Mouse (Mus musculus): ENCODE measurements at regions not wholly inside any gene's neighbourhood (a gene's known extent, or its start where the extent isn't known, plus 50 kb on each side); places are given as distances from the start of the nearest gene placed in this dataset.
A peak's percentile ranks its signal among the peaks of the same experiment; 100 is the strongest.

GRCm38 (mm10) chr8:127936792-127937435, 421.5 kb upstream of the Nrp1 start:
- Histone ChIP-seq H3K9ac (no peak overlapping the region), H3K9me3 (replicated peaks) (no peaks in the 10 kb centered on the region), H3K4me1 (peaks cover 8% of the 10 kb centered on the region), H3K4me3 (no peak overlapping the region), H3K36me3 (no peaks in the 10 kb centered on the region), H3K27me3 (replicated peaks) (no peaks in the 10 kb centered on the region), H3K4me2 (no peak overlapping the region), H3K27ac (no peak overlapping the region)
- 81% methylated on average over 6 of the region's 6 CpGs for WGBS (ENCODE audit: insufficient replicate concordance)
- ATAC-seq = no peak

GRCm38 (mm10) chr8:127939284-127939985, 419.0 kb upstream of the Nrp1 start:
- H3K9me3 ChIP-seq (replicated peaks) = no peaks in the 10 kb centered on the region
- no peak overlapping the region for H3K4me3 ChIP-seq
- H3K27me3 ChIP-seq (replicated peaks) = no peaks in the 10 kb centered on the region
- H3K4me1 ChIP-seq = peaks cover 16% of the 10 kb centered on the region
- no peaks in the 10 kb centered on the region for H3K36me3 ChIP-seq
- no peak overlapping the region for H3K4me2 ChIP-seq
- no peak overlapping the region for H3K9ac ChIP-seq
- no peak for ATAC-seq
- 30% methylated on average over 7 of the region's 7 CpGs for WGBS (ENCODE audit: insufficient replicate concordance)
- H3K27ac ChIP-seq = no peak overlapping the region

- H3K27ac ChIP-seq = no peak overlapping the region
- peaks cover 16% of the 10 kb centered on the region for H3K4me1 ChIP-seq
- H3K9ac ChIP-seq = no peak overlapping the region
- 67% methylated on average over 5 of the region's 5 CpGs for WGBS (ENCODE audit: insufficient replicate concordance)
- H3K27me3 ChIP-seq (replicated peaks) = no peaks in the 10 kb centered on the region
- no peak for ATAC-seq
- H3K36me3 ChIP-seq = no peaks in the 10 kb centered on the region
- H3K4me2 ChIP-seq = no peak overlapping the region
- H3K9me3 ChIP-seq (replicated peaks) = no peaks in the 10 kb centered on the region
- no peak overlapping the region for H3K4me3 ChIP-seq
Observed at GRCm38 (mm10) chr8:127939986-127940359, 418.4 kb upstream of the Nrp1 start.

- no peak overlapping the region for H3K4me3 ChIP-seq
- ATAC-seq = peak; percentile 73
- no peak overlapping the region for H3K27ac ChIP-seq
Observed at GRCm38 (mm10) chr8:127942319-127942718, 416.1 kb upstream of the Nrp1 start.

GRCm38 (mm10) chr8:127944955-127945498, 413.4 kb upstream of the Nrp1 start:
- Histone ChIP-seq H3K4me3 (no peak overlapping the region), H3K4me2 (no peak overlapping the region), H3K9ac (no peak overlapping the region), H3K27ac (no peak overlapping the region), H3K4me1 (peaks cover 16% of the 10 kb centered on the region), H3K27me3 (replicated peaks) (no peaks in the 10 kb centered on the region), H3K36me3 (no peaks in the 10 kb centered on the region), H3K9me3 (replicated peaks) (no peaks in the 10 kb centered on the region)
- ATAC-seq = no peak

More at GRCm38 (mm10) chr8:127942319-127942718, 416.1 kb upstream of the Nrp1 start:
- Histone ChIP-seq H3K36me3 (no peaks in the 10 kb centered on the region), H3K9ac (no peak overlapping the region), H3K9me3 (replicated peaks) (no peaks in the 10 kb centered on the region), H3K4me2 (no peak overlapping the region), H3K27me3 (replicated peaks) (no peaks in the 10 kb centered on the region), H3K4me1 (peaks cover 16% of the 10 kb centered on the region)

GRCm38 (mm10) chr8:127957571-127957970, 400.8 kb upstream of the Nrp1 start:
- Histone ChIP-seq H3K27ac (no peak overlapping the region), H3K36me3 (no peaks in the 10 kb centered on the region), H3K27me3 (replicated peaks) (no peaks in the 10 kb centered on the region), H3K9me3 (replicated peaks) (no peaks in the 10 kb centered on the region), H3K9ac (no peak overlapping the region), H3K4me2 (no peak overlapping the region), H3K4me3 (no peak overlapping the region), H3K4me1 (no peaks in the 10 kb centered on the region)
- no peak for ATAC-seq
- WGBS (ENCODE audit: insufficient replicate concordance) = 30% methylated on average over 1 of the region's 1 CpGs

- Histone ChIP-seq H3K4me2 (no peak overlapping the region), H3K27me3 (replicated peaks) (no peaks in the 10 kb centered on the region), H3K27ac (no peak overlapping the region), H3K9me3 (replicated peaks) (no peaks in the 10 kb centered on the region), H3K9ac (no peak overlapping the region), H3K4me1 (no peaks in the 10 kb centered on the region), H3K36me3 (no peaks in the 10 kb centered on the region), H3K4me3 (no peak overlapping the region)
- 71% methylated on average over 12 of the region's 12 CpGs for WGBS (ENCODE audit: insufficient replicate concordance)
- no peak for ATAC-seq
Observed at GRCm38 (mm10) chr8:127958351-127959044, 399.9 kb upstream of the Nrp1 start.

- H3K4me2 ChIP-seq = no peak overlapping the region
- no peak overlapping the region for H3K4me3 ChIP-seq
- H3K27ac ChIP-seq = no peak overlapping the region
- no peaks in the 10 kb centered on the region for H3K27me3 ChIP-seq (replicated peaks)
- WGBS (ENCODE audit: insufficient replicate concordance) = 13% methylated on average over 1 of the region's 1 CpGs
- H3K36me3 ChIP-seq = no peaks in the 10 kb centered on the region
- no peak overlapping the region for H3K9ac ChIP-seq
- H3K4me1 ChIP-seq = no peaks in the 10 kb centered on the region
- no peaks in the 10 kb centered on the region for H3K9me3 ChIP-seq (replicated peaks)
- no peak for ATAC-seq
Observed at GRCm38 (mm10) chr8:127962862-127963261, 395.5 kb upstream of the Nrp1 start.

- ATAC-seq = no peak
- no peak overlapping the region for H3K27ac ChIP-seq
- 72% methylated on average over 6 of the region's 6 CpGs for WGBS (ENCODE audit: insufficient replicate concordance)
- H3K36me3 ChIP-seq = no peaks in the 10 kb centered on the region
- no peak overlapping the region for H3K9ac ChIP-seq
- H3K27me3 ChIP-seq (replicated peaks) = no peaks in the 10 kb centered on the region
- no peaks in the 10 kb centered on the region for H3K4me1 ChIP-seq
- no peaks in the 10 kb centered on the region for H3K9me3 ChIP-seq (replicated peaks)
- H3K4me2 ChIP-seq = no peak overlapping the region
- no peak overlapping the region for H3K4me3 ChIP-seq
Observed at GRCm38 (mm10) chr8:127963625-127964024, 394.8 kb upstream of the Nrp1 start.

- H3K4me2 ChIP-seq = no peak overlapping the region
- no peak overlapping the region for H3K27ac ChIP-seq
- H3K36me3 ChIP-seq = no peaks in the 10 kb centered on the region
- ATAC-seq = no peak
- no peaks in the 10 kb centered on the region for H3K9me3 ChIP-seq (replicated peaks)
- H3K9ac ChIP-seq = no peak overlapping the region
- H3K27me3 ChIP-seq (replicated peaks) = no peaks in the 10 kb centered on the region
- H3K4me1 ChIP-seq = no peaks in the 10 kb centered on the region
- no peak overlapping the region for H3K4me3 ChIP-seq
Observed at GRCm38 (mm10) chr8:127964801-127965200, 393.6 kb upstream of the Nrp1 start.

GRCm38 (mm10) chr8:127965341-127965740, 393.1 kb upstream of the Nrp1 start:
- H3K9me3 ChIP-seq (replicated peaks) = no peaks in the 10 kb centered on the region
- ATAC-seq = no peak
- WGBS (ENCODE audit: insufficient replicate concordance) = 54% methylated on average over 2 of the region's 2 CpGs

GRCm38 (mm10) chr8:127968026-127968425, 390.4 kb upstream of the Nrp1 start:
- no peaks in the 10 kb centered on the region for H3K4me1 ChIP-seq
- H3K9me3 ChIP-seq (replicated peaks) = no peaks in the 10 kb centered on the region
- ATAC-seq = no peak
- H3K36me3 ChIP-seq = no peaks in the 10 kb centered on the region
- H3K27me3 ChIP-seq (replicated peaks) = no peaks in the 10 kb centered on the region
- H3K9ac ChIP-seq = no peak overlapping the region
- no peak overlapping the region for H3K27ac ChIP-seq
- H3K4me3 ChIP-seq = no peak overlapping the region
- H3K4me2 ChIP-seq = no peak overlapping the region
- WGBS (ENCODE audit: insufficient replicate concordance) = 67% methylated on average over 2 of the region's 2 CpGs

More at GRCm38 (mm10) chr8:127965341-127965740, 393.1 kb upstream of the Nrp1 start:
- Histone ChIP-seq H3K4me1 (no peaks in the 10 kb centered on the region), H3K4me3 (no peak overlapping the region), H3K4me2 (no peak overlapping the region), H3K9ac (no peak overlapping the region), H3K36me3 (no peaks in the 10 kb centered on the region), H3K27me3 (replicated peaks) (no peaks in the 10 kb centered on the region), H3K27ac (no peak overlapping the region)
